Mouse (Mus musculus): ENCODE measurements at regions not wholly inside any gene's neighbourhood (a gene's known extent, or its start where the extent isn't known, plus 50 kb on each side); places are given as distances from the start of the nearest gene placed in this dataset.

DNA sequence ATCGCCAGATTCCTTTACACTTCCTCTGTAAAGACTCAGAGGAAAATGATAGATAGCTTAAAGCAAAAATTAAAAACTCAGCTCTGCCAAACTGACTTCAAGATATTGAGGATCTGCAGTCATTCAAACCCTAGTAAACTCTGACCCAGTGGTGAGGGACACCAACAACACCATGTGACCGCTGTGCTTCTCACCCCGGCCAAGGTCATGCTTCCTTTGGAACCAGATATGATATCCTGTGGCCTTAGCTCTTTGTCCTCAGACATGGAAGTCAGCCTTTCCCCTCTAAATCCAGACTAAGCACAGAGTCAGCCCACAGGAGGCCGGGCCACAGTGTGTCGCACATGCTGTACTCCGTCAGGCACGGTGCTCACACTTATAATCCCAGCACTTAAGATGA lies 86.3 kb upstream of the Cnksr3 start:
- Histone ChIP-seq H3K4me3 (ENCODE audit: insufficient read depth, low read length) (no peak overlapping the region), H3K27ac (ENCODE audit: insufficient read depth, low read depth, low read length) (no peak overlapping the region), H3K4me1 (ENCODE audit: control insufficient read depth, insufficient read depth, low read length) (no peaks in the 10 kb centered on the region)
- TF ChIP-seq CTCF (IDR thresholded peaks at IDR 0.05; ENCODE audit: low read depth, low read length): no peak
- TF ChIP-seq POLR2A (IDR thresholded peaks at IDR 0.05; ENCODE audit: borderline replicate concordance, low read depth, low read length): no peak

DNA sequence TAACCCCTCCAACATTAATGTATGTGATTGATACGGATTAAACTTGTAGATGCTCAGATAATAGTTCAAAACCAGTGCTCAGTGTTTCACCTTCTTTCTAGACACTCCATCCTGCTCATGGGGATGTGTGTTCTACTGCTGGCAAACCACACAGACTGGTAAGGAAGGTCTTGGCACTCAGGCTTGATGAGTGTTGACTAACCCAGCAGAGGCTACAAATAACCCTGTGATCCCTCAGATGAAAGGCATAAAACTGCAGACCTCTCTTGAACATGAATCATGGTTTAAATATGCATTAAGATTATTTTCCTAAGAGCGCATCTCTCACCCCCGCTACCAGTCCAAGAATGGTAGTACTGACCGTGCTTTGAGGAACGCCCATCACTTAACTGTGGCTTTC lies 83.9 kb upstream of the Cnksr3 start:
- Histone ChIP-seq H3K27ac (ENCODE audit: insufficient read depth, low read depth, low read length) (no peak overlapping the region), H3K4me3 (ENCODE audit: insufficient read depth, low read length) (no peak overlapping the region), H3K4me1 (ENCODE audit: control insufficient read depth, insufficient read depth, low read length) (no peaks in the 10 kb centered on the region)
- TF ChIP-seq CTCF (IDR thresholded peaks at IDR 0.05; ENCODE audit: low read depth, low read length): no peak
- no peak for TF ChIP-seq POLR2A (IDR thresholded peaks at IDR 0.05; ENCODE audit: borderline replicate concordance, low read depth, low read length)

DNA sequence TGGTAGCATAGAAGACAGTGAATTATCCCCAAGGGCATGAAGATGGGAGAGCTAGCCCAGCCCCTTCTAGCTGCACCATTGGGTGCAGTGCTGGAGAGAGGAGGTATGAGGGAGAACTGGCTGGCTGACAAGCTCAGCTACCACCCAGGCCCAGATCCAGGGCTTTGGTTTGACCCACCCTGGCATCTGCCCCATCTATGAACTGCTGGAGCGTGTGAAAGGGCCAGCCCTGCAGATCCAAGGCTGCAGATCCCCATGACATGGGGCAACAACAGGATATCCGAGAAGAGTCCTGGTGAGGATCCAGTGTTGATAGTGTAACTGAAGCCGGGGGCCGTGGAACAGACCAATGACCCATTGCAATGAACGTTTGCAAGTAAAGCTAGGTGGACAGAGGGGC lies 81.2 kb upstream of the Cnksr3 start:
- Histone ChIP-seq H3K27ac (ENCODE audit: insufficient read depth, low read depth, low read length) (no peak overlapping the region), H3K4me1 (ENCODE audit: control insufficient read depth, insufficient read depth, low read length) (peaks cover 8% of the 10 kb centered on the region; the same call in 1 of the 2 replicates), H3K4me3 (ENCODE audit: insufficient read depth, low read length) (no peak overlapping the region)
- TF ChIP-seq POLR2A (IDR thresholded peaks at IDR 0.05; ENCODE audit: borderline replicate concordance, low read depth, low read length): no peak
- TF ChIP-seq CTCF (IDR thresholded peaks at IDR 0.05; ENCODE audit: low read depth, low read length): no peak

DNA sequence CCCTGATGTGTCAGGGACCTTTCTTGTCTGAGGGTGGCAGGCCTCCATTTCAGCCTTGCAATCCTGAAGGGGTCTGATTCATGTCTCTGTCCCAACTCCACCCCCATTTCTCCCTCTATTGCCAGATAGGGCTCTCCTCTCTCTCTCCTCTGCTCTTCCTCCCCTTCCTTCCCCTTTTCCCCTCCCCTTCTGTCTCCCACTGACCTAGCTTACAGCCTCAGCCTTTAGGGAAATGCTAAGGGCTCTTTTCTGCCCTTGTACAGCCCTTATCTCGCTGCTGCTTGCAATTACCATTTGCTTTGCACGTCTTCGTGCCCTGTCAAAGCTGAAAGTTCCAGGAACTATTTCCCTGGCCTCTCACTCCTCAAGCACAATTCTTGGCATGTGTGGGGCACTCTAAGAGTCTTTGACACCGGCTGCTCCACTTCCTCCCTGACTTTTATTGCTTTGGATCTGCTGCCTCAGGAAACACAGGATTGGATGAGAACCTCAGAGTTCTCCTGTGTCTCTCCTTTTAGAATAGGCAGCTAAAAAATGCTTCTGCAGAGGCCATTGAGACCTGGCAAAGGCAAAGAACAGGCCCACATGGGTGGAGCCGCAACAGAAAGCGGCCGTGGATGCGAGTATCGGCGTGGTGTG lies 77.9 kb upstream of the Cnksr3 start:
- TF ChIP-seq CTCF (IDR thresholded peaks at IDR 0.05; ENCODE audit: low read depth, low read length) (no peak), POLR2A (IDR thresholded peaks at IDR 0.05; ENCODE audit: borderline replicate concordance, low read depth, low read length) (no peak)
- Histone ChIP-seq H3K27ac (ENCODE audit: insufficient read depth, low read depth, low read length) (no peak overlapping the region), H3K4me1 (ENCODE audit: control insufficient read depth, insufficient read depth, low read length) (peaks cover 8% of the 10 kb centered on the region; the same call in 1 of the 2 replicates), H3K4me3 (ENCODE audit: insufficient read depth, low read length) (no peak overlapping the region)

DNA sequence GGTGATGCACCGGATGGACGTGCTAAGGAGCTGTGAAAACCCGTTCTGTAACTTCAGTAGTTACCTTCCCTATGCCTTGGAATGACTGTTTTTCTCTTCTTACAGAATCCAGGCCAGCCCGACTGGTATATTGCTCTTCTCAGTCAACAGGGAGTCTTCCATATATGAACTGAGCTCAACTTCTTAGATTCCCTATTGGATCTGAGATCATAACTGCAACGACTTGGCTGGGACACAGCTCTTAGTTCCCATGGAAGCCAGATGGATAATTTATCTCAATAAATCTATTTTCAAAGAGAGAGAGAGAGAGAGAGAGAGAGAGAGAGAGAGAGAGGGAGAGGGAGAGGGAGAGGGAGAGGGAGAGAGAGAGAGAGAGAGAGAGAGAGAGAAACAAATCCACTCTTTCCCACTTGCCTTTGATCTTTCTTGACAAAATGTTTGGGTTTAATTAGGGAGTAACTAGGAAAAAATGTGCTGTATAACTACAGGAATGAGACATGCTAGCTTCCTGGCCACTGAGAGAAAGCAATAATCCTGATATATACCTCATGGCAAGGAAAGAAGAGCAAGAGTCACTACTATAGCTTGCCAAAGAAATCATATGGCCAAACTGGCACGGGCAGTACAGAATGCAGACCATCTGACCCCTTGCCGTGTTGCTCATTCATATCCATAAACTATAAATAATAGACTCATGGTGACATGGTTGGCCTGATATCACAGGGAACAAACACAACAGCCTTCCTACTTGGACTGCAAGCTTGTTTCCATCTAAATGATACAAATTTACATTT lies 73.3 kb upstream of the Cnksr3 start:
- no peak for TF ChIP-seq CTCF (IDR thresholded peaks at IDR 0.05; ENCODE audit: low read depth, low read length)
- TF ChIP-seq POLR2A (IDR thresholded peaks at IDR 0.05; ENCODE audit: borderline replicate concordance, low read depth, low read length): no peak
- Histone ChIP-seq H3K4me1 (ENCODE audit: control insufficient read depth, insufficient read depth, low read length) (peaks cover 8% of the 10 kb centered on the region; the same call in 1 of the 2 replicates), H3K27ac (ENCODE audit: insufficient read depth, low read depth, low read length) (no peak overlapping the region), H3K4me3 (ENCODE audit: insufficient read depth, low read length) (no peak overlapping the region)

DNA sequence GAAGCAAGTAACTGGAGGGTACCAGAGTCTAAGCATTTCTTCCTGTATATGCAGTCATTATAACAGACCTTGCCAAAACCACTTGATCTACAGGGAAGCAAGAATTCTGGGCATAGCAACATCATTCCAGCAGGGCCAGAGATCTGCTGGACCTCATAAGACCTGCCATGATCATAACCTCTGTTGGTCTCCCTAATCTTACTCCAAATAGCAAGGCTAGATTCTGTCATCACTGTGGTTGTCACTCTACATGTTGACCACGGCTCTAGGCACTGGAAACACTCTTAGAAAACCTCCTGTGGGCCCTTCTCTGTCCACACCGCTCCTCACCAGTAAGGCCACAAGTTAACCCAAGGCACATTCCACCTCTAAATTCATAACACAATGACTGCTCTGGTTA lies 68.4 kb upstream of the Cnksr3 start:
- Histone ChIP-seq H3K4me1 (ENCODE audit: control insufficient read depth, insufficient read depth, low read length) (no peaks in the 10 kb centered on the region), H3K4me3 (ENCODE audit: insufficient read depth, low read length) (no peak overlapping the region), H3K27ac (ENCODE audit: insufficient read depth, low read depth, low read length) (no peak overlapping the region)
- no peak for TF ChIP-seq CTCF (IDR thresholded peaks at IDR 0.05; ENCODE audit: low read depth, low read length)
- no peak for TF ChIP-seq POLR2A (IDR thresholded peaks at IDR 0.05; ENCODE audit: borderline replicate concordance, low read depth, low read length)

DNA sequence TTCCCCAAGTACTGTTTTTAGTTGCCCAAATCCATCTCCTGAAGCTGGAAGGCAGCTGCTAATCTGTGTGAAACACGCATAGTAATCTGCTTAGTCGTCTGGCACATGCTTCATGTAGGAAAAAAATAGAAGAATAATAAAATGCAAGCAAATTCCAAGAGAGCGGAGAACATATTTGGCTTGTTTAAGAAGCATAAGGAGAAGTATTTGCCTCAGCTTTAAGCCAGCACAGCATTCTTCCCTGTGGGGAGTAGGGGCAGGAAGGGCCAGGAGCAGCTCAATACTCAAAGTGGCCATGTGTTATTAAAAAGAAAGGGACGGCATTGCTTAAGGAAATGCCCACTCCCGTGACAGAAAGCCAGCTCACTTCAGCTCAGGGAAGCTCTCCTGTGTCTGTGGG lies 66.8 kb upstream of the Cnksr3 start:
- Histone ChIP-seq H3K4me3 (ENCODE audit: insufficient read depth, low read length) (no peak overlapping the region), H3K4me1 (ENCODE audit: control insufficient read depth, insufficient read depth, low read length) (no peaks in the 10 kb centered on the region), H3K27ac (ENCODE audit: insufficient read depth, low read depth, low read length) (no peak overlapping the region)
- TF ChIP-seq CTCF (IDR thresholded peaks at IDR 0.05; ENCODE audit: low read depth, low read length) (no peak), POLR2A (IDR thresholded peaks at IDR 0.05; ENCODE audit: borderline replicate concordance, low read depth, low read length) (no peak)

DNA sequence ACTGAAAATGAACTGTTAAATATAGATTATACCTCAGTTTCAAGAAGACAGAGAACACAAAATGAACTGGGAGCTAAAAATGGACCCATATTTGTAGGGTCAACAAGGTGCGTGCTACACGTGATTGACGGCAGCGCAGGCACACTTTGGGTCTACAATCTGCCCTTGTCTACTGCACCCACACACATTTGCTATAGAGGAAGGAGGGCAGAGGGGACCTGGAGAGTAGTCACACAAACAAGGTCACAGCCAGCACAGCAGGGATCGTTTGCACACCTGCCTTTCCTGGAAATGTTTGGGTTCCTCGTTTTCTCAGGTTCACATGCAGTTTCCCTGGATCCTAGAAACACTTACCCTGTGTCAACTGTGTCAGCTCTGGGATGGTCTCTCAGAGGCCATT lies 63.3 kb upstream of the Cnksr3 start:
- no peak for TF ChIP-seq POLR2A (IDR thresholded peaks at IDR 0.05; ENCODE audit: borderline replicate concordance, low read depth, low read length)
- no peak for TF ChIP-seq CTCF (IDR thresholded peaks at IDR 0.05; ENCODE audit: low read depth, low read length)
- Histone ChIP-seq H3K27ac (ENCODE audit: insufficient read depth, low read depth, low read length) (no peak overlapping the region), H3K4me1 (ENCODE audit: control insufficient read depth, insufficient read depth, low read length) (peaks cover 11% of the 10 kb centered on the region), H3K4me3 (ENCODE audit: insufficient read depth, low read length) (no peak overlapping the region)

DNA sequence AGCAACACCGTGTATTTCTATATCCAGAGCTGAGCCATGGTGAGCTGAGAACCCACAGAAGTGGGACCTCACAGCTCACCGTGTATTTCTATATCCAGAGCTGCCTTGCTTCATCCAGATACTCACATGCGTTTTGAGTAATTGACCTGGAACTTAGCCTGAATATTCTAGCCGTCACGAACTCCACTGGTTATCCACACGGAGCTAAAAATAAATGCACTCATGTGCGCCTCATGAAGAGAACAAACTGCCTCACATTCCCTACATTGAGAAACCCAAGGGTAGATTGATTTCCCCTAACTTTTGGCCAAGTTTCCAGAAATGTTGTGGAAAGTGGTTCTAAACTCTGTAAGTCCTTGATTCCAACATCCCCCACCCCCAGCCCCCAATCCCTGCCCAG lies 62.4 kb upstream of the Cnksr3 start:
- no peak overlapping the region for H3K4me3 ChIP-seq (ENCODE audit: insufficient read depth, low read length)
- no peak overlapping the region for H3K27ac ChIP-seq (ENCODE audit: insufficient read depth, low read depth, low read length)
- H3K4me1 ChIP-seq (ENCODE audit: control insufficient read depth, insufficient read depth, low read length): peaks cover 12% of the 10 kb centered on the region
- TF ChIP-seq POLR2A (IDR thresholded peaks at IDR 0.05; ENCODE audit: borderline replicate concordance, low read depth, low read length) (no peak), CTCF (IDR thresholded peaks at IDR 0.05; ENCODE audit: low read depth, low read length) (no peak)

DNA sequence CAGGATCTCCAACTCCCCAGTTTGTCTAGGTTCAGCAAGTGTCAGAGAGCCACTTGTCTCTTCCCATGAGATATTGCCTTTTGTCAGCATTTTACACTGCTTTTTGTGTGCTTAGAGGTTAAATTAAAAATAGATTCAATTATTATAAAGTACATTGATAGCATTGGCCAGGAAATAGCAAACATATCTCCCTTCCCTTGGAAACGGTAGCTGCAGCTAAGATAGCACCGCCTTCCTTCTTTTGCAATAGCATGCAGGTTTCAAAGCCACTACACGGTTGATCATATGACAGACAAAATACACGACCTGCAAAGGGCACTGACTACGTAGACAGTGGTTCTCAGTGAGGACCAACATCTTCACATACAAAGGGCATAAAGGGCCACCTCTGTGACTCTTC lies 59.1 kb upstream of the Cnksr3 start:
- H3K4me1 ChIP-seq (ENCODE audit: control insufficient read depth, insufficient read depth, low read length): peaks cover 14% of the 10 kb centered on the region
- TF ChIP-seq CTCF (IDR thresholded peaks at IDR 0.05; ENCODE audit: low read depth, low read length) (no peak), POLR2A (IDR thresholded peaks at IDR 0.05; ENCODE audit: borderline replicate concordance, low read depth, low read length) (no peak)

More for the DNA sequence above, 59.1 kb upstream of the Cnksr3 start:
- no peak overlapping the region for H3K27ac ChIP-seq (ENCODE audit: insufficient read depth, low read depth, low read length)
- H3K4me3 ChIP-seq (ENCODE audit: insufficient read depth, low read length): no peak overlapping the region
